Mouse (Mus musculus) lung, postnatal 0 days (tissue): Measurements from ENCODE around the gene Itgb3. TPM values are rescaled to one million over a fixed set of nuclear protein-coding genes. Genes with fewer than 3 reads are reported as not detected.
A peak's percentile ranks its signal among the peaks of the same experiment; 100 is the strongest.

Experiments
- ATAC-seq: fragments of 200-750 bp; cut with Nextera tagmentation; 2 replicates; pipeline ENCODE4 v1.8.0; 2017; ENCODE audit warnings: moderate library complexity
- DNase-seq: peaks from one replicate; pipeline ENCODE4 v3.0.0-alpha.2; 2016; ENCODE audit warnings: low spot score
- H3K27ac ChIP-seq: fragments of 300-500 bp; sonication (generic); 2 replicates; pipeline ENCODE4 v1.5.1; 2014; ENCODE audit warnings: antibody characterized with exemption, mild to moderate bottlenecking, low read length, mixed read lengths
- H3K27me3 ChIP-seq: fragments of 300-500 bp; sonication (generic); replicated peaks from 2 replicates; pipeline ENCODE4 v1.6.1; 2014; ENCODE audit warnings: low read length, mixed read lengths; ENCODE audit not compliant: insufficient read depth
- H3K36me3 ChIP-seq: fragments of 300-500 bp; sonication (generic); 2 replicates; pipeline ENCODE4 v1.6.1; 2014; ENCODE audit warnings: low read length, mixed read lengths; ENCODE audit not compliant: insufficient read depth
- H3K4me1 ChIP-seq: fragments of 300-500 bp; sonication (generic); 2 replicates; pipeline ENCODE4 v1.6.1; 2014; ENCODE audit warnings: antibody characterized with exemption, low read depth, low read length, mixed read lengths; ENCODE audit not compliant: insufficient read depth
- H3K4me2 ChIP-seq: fragments of 300-500 bp; sonication (generic); replicated peaks from 2 replicates; pipeline ENCODE4 v1.6.1; 2014; ENCODE audit warnings: low read depth, mild to moderate bottlenecking, low read length, moderate library complexity, mixed read lengths
- H3K4me3 ChIP-seq: fragments of 300-500 bp; sonication (generic); 2 replicates; pipeline ENCODE4 v1.5.1; 2014; ENCODE audit warnings: low read depth, low read length
- H3K9ac ChIP-seq: fragments of 300-500 bp; sonication (generic); replicated peaks from 2 replicates; pipeline ENCODE4 v1.6.1; 2014; ENCODE audit warnings: low read depth, mild to moderate bottlenecking
- H3K9me3 ChIP-seq: fragments of 300-500 bp; sonication (generic); 2 replicates; pipeline ENCODE4 v1.6.1; 2016; ENCODE audit warnings: low read length, mixed read lengths
- CTCF ChIP-seq: IDR thresholded peaks from 2 replicates; pipeline ENCODE4 v1.5.1; 2016; ENCODE audit warnings: antibody characterized with exemption, mild to moderate bottlenecking
- EP300 ChIP-seq: IDR thresholded peaks from 2 replicates; pipeline ENCODE4 v1.6.1; 2016; ENCODE audit warnings: antibody characterized with exemption, mild to moderate bottlenecking, control low read depth
- WGBS: fragments of 180-500 bp; shearing (Covaris S2); extraction: QIAGEN DNeasy Blood & Tissue Kit; methylation state at CpG from one replicate; pipeline ENCODE4 v1.1.7; 2014; 5-methylcytosine and 5-hydroxymethylcytosine counted together
- polyA plus RNA-seq: library from polyadenylated mRNA; unstranded; fragments of >200 nt; fragmentation: Nextera tagmentation; extraction: Ambion mirVana; gene quantifications from 2 replicates; pipeline ENCODE4 v1.2.1, GENCODE M21; 2015

Gene Itgb3
- polyA plus RNA-seq, 1 experiment from 2014 or later, result 6.9 TPM

- Histone ChIP-seq H3K4me1 (peaks cover 6% of the 10 kb centered on the region; the same call in 1 of the 2 replicates), H3K9ac (no peak overlapping the region), H3K27me3 (no peaks in the 10 kb centered on the region), H3K27ac (peak overlapping the region; percentile 21; the same call in 1 of the 2 replicates), H3K36me3 (no peaks in the 10 kb centered on the region), H3K4me2 (no peak overlapping the region), H3K4me3 (no peak overlapping the region), H3K9me3 (no peaks in the 10 kb centered on the region)
- 23% methylated on average over 6 of the region's 6 CpGs for WGBS
- DNase-seq (peak; percentile 45), ATAC-seq (peak; percentile 61)
- TF ChIP-seq CTCF, result peak; percentile 17
- no peak for TF ChIP-seq EP300
These were observed 17.1 kb downstream of the Itgb3 start for GRCm38 (mm10) chr11:104624791-104625391.

- H3K27me3 ChIP-seq, result no peaks in the 10 kb centered on the region
- no peaks in the 10 kb centered on the region for H3K9me3 ChIP-seq
- H3K27ac ChIP-seq, result no peak overlapping the region
- peak; percentile 65 for ATAC-seq
- no peak overlapping the region for H3K4me2 ChIP-seq
- peaks cover 6% of the 10 kb centered on the region; the same call in 1 of the 2 replicates for H3K4me1 ChIP-seq
- WGBS, result 22% methylated on average over 12 of the region's 12 CpGs
- no peaks in the 10 kb centered on the region for H3K36me3 ChIP-seq
- no peak overlapping the region for H3K9ac ChIP-seq
- DNase-seq, result peak; percentile 68
- H3K4me3 ChIP-seq, result no peak overlapping the region
- TF ChIP-seq CTCF, result no peak; the same call in 1 of the 2 replicates
- TF ChIP-seq EP300, result no peak
These were observed 17.9 kb downstream of the Itgb3 start for GRCm38 (mm10) chr11:104625453-104626402.

- Histone ChIP-seq H3K4me1 (peaks cover 6% of the 10 kb centered on the region; the same call in 1 of the 2 replicates), H3K27me3 (no peaks in the 10 kb centered on the region), H3K36me3 (no peaks in the 10 kb centered on the region), H3K27ac (no peak overlapping the region), H3K4me3 (no peak overlapping the region), H3K4me2 (no peak overlapping the region), H3K9ac (no peak overlapping the region), H3K9me3 (no peaks in the 10 kb centered on the region)
- TF ChIP-seq EP300 (no peak), CTCF (no peak)
- no peak for DNase-seq
- ATAC-seq, result no peak
These were observed 18.8 kb downstream of the Itgb3 start for GRCm38 (mm10) chr11:104626635-104627034.

GRCm38 (mm10) chr11:104627616-104628301 is 20.0 kb downstream of the Itgb3 start:
- peaks cover 6% of the 10 kb centered on the region; the same call in 1 of the 2 replicates for H3K4me1 ChIP-seq
- no peaks in the 10 kb centered on the region for H3K27me3 ChIP-seq
- no peak overlapping the region for H3K9ac ChIP-seq
- DNase-seq (peak; percentile 16), ATAC-seq (no peak)
- no peak overlapping the region for H3K4me3 ChIP-seq
- no peak overlapping the region for H3K27ac ChIP-seq
- WGBS, result 53% methylated on average over 11 of the region's 11 CpGs
- no peaks in the 10 kb centered on the region for H3K9me3 ChIP-seq
- no peak overlapping the region for H3K4me2 ChIP-seq
- peak; percentile 7; the same call in 1 of the 2 replicates for TF ChIP-seq EP300
- no peak for TF ChIP-seq CTCF
- no peaks in the 10 kb centered on the region for H3K36me3 ChIP-seq

- DNase-seq (no peak), ATAC-seq (no peak)
- Histone ChIP-seq H3K27me3 (no peaks in the 10 kb centered on the region), H3K9ac (no peak overlapping the region), H3K9me3 (no peaks in the 10 kb centered on the region), H3K4me1 (peaks cover 5% of the 10 kb centered on the region; the same call in 1 of the 2 replicates), H3K4me3 (no peak overlapping the region), H3K4me2 (no peak overlapping the region), H3K36me3 (no peaks in the 10 kb centered on the region), H3K27ac (no peak overlapping the region)
- TF ChIP-seq CTCF (no peak), EP300 (no peak)
- 81% methylated on average over 5 of the region's 5 CpGs for WGBS
These were observed 20.8 kb downstream of the Itgb3 start for GRCm38 (mm10) chr11:104628566-104628965.
